Mouse (Mus musculus) lung, postnatal 0 days (tissue): ENCODE results near the gene Mcts1.

Source experiments
- CTCF ChIP-seq: IDR thresholded peaks from 2 replicates; pipeline ENCODE4 v1.5.1; 2016; ENCODE audit warnings: antibody characterized with exemption, mild to moderate bottlenecking
- EP300 ChIP-seq: IDR thresholded peaks from 2 replicates; pipeline ENCODE4 v1.6.1; 2016; ENCODE audit warnings: antibody characterized with exemption, mild to moderate bottlenecking, control low read depth

DNA sequence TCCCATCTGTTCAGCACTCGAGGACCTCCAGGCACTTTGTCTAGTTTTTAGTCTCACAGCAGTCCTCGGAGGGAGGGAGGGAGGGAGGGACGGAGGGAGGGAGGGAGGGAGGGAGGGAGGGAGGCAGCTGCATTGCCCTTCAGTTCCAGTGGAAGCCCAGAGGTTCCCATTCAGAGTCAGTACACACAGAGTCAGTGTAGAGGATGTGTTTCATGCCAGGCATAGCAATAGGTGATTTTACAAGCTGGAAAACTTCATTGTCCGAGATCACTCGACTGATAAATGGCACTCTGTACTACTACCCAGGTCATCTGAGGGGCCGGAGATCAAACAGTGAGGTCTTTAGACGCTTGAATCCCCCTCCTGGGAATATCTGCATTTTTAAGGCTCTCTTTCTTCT lies 50.8 kb downstream of the Mcts1 start:
- TF ChIP-seq CTCF = no peak
- TF ChIP-seq EP300 = no peak
